Mouse (Mus musculus) urinary bladder, postnatal 25 days (tissue): ENCODE data around the gene Col6a6.
"Not testable (repeated sequence)": the region's sequence is repeated elsewhere in the genome, so short reads cannot be mapped to it uniquely, and the experiment has no call there.

Experiments
- DNase-seq: peaks from one replicate; pipeline ENCODE4 v3.0.0; 2022; ENCODE audit warnings: low spot score

Col6a6 gene

GRCm38 (mm10) chr9:105665269-105665668 lies 162.7 kb downstream of the Col6a6 start:
- DNase-seq, result no peak

GRCm38 (mm10) chr9:105659877-105660276 lies 168.1 kb downstream of the Col6a6 start:
- no peak for DNase-seq

GRCm38 (mm10) chr9:105658216-105658615 lies 169.7 kb downstream of the Col6a6 start:
- DNase-seq, result no peak

- no peak for DNase-seq
These were observed 171.8 kb downstream of the Col6a6 start for GRCm38 (mm10) chr9:105656189-105656588.

- peak; percentile 69 for DNase-seq
These were observed 185.2 kb downstream of the Col6a6 start, which contains the start of gene Pik3r4 for GRCm38 (mm10) chr9:105642460-105643371. Pik3r4 (plus strand) TSS chr9:105642978.

- not testable (repeated sequence) for DNase-seq
These were observed 186.6 kb downstream of the Col6a6 start for GRCm38 (mm10) chr9:105641377-105641776.
